Mouse (Mus musculus) myocyte (in vitro differentiated cells): ENCODE measurements around the gene Il34.
A peak's percentile ranks its signal among the peaks of the same experiment; 100 is the strongest.

Source experiments
- CEBPB ChIP-seq: IDR thresholded peaks from 2 replicates; pipeline ENCODE4 v1.6.1; 2011; ENCODE audit warnings: mild to moderate bottlenecking, moderate library complexity; ENCODE audit not compliant: poor library complexity, insufficient read depth, severe bottlenecking
- E2F4 ChIP-seq: IDR thresholded peaks from one replicate; pipeline ENCODE4 v1.6.1; 2011; ENCODE audit warnings: mild to moderate bottlenecking, control low read depth, moderate library complexity; ENCODE audit not compliant: insufficient read depth
- MAX ChIP-seq: IDR thresholded peaks from one replicate; pipeline ENCODE4 v1.6.1; 2011; ENCODE audit warnings: low read depth, mild to moderate bottlenecking, control low read depth
- MYOD1 ChIP-seq, 3 experiments: IDR thresholded peaks; one replicate each; pipeline ENCODE4 v1.6.1; 2011; ENCODE audit warnings: control low read depth in 2 of 3, low read depth in 2 of 3, mild to moderate bottlenecking in 2 of 3, moderate library complexity in 1 of 3; ENCODE audit not compliant: insufficient read length in 2 of 3, control insufficient read depth in 1 of 3
- MYOG ChIP-seq, 3 experiments: IDR thresholded peaks; one replicate each; pipeline ENCODE4 v1.6.1; 2011; ENCODE audit warnings: control low read depth in 2 of 3, low read depth in 2 of 3, mild to moderate bottlenecking in 2 of 3; ENCODE audit not compliant: insufficient read length in 2 of 3, control insufficient read depth in 1 of 3, insufficient read depth in 1 of 3
- POLR2A ChIP-seq: IDR thresholded peaks from one replicate; pipeline ENCODE4 v1.6.1; 2011; ENCODE audit warnings: low read depth, mild to moderate bottlenecking, control low read depth, moderate library complexity; ENCODE audit not compliant: insufficient read length
- REST ChIP-seq: IDR thresholded peaks from one replicate; pipeline ENCODE4 v1.6.1; 2011; ENCODE audit warnings: mild to moderate bottlenecking, control low read depth, moderate library complexity; ENCODE audit not compliant: insufficient read depth, insufficient read length
- TCF12 ChIP-seq: IDR thresholded peaks from one replicate; pipeline ENCODE4 v1.6.1; 2011; ENCODE audit warnings: mild to moderate bottlenecking, control low read depth; ENCODE audit not compliant: poor library complexity, insufficient read depth, severe bottlenecking
- TCF3 ChIP-seq: IDR thresholded peaks from one replicate; pipeline ENCODE4 v1.6.1; 2011; ENCODE audit warnings: low read depth, control low read depth; ENCODE audit not compliant: insufficient read length
- USF1 ChIP-seq: IDR thresholded peaks from one replicate; pipeline ENCODE4 v1.6.1; 2011; ENCODE audit warnings: low read depth, mild to moderate bottlenecking, control low read depth, moderate library complexity

- TF ChIP-seq POLR2A = no peak
- TF ChIP-seq REST = no peak
- no peak for TF ChIP-seq TCF12
- TF ChIP-seq MYOG (IDR thresholded peaks at IDR 0.05; ENCODE audit: control insufficient read depth in 1 of 3, insufficient read depth in 1 of 3, insufficient read length in 2 of 3, low read depth in 2 of 3) = no peak
- TF ChIP-seq USF1 = no peak
- no peak for TF ChIP-seq CEBPB
- peak in 1 of 3 experiments; percentile 15 for TF ChIP-seq MYOD1 (IDR thresholded peaks at IDR 0.05; ENCODE audit: control insufficient read depth in 1 of 3, insufficient read length in 2 of 3, low read depth in 2 of 3)
- no peak for TF ChIP-seq E2F4
- no peak for TF ChIP-seq TCF3
- TF ChIP-seq MAX = no peak
Measured at GRCm38 (mm10) chr8:110705391-110706287, 100.1 kb downstream of the Il34 start.
